Mouse (Mus musculus): ENCODE measurements around the gene Cpeb3.
"Not testable (repeated sequence)": the region's sequence is repeated elsewhere in the genome, so short reads cannot be mapped to it uniquely, and the experiment has no call there.

The Cpeb3 gene

DNA sequence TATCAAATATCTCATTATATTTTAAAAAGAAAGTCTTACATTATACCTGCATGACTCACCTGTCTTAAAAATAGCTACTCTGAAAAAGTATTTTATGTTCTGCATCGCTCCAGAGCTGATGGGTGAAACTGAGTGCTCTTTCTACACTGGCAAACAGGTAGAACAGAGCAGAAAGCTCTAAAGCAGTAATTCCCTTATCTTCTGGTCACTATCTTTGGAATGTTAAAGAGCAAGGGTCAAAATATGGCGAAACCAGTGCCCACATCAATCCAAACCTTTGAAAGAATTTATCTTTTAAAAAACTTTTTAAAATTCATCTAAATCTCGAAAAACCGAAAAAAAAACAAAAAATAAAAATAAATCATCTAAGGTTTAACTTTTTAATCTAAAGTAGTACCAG, 52.4 kb downstream of the Cpeb3 start:
- no peak for DNase-seq (ENCODE audit: low read depth, low spot score)

DNA sequence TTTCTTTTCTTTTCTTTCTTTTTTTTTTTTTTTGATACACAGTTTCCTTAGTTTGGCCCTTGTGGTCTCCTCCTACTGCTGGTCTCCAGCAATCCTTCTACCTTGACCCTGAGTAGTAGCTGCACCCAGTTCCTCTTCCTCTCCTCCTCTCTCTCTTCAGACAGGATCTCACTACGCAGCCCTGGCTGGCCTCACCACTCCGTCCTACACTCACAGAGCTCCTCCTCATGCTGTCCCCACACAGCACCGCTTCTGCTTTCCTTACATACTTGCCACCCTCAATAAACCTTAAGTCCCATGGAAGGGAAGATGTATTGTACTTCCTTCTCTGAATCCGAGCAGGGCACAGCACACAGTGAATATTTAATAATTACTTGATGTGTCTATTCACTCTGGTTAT, 61.3 kb downstream of the Cpeb3 start:
- no peak for DNase-seq (ENCODE audit: low read depth, low spot score)

DNA sequence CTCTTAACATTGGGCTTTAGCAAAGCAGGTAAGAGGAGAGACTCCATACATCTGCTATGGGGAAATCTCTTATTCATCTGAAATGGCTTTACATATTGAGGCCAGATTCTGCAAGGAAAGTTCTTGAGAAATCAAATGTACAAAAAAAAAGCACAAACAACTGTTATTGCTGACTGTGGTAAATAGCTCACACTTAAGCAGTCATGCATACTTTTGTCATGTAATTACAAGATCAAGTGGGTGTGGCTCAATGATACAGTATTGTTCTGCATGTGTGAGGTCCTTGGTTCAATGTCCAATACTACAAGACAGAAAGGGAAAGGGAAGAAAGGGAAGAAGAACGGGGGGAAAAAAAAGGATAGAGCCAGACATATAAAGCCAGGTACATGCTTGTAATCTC, 62.6 kb downstream of the Cpeb3 start:
- DNase-seq (ENCODE audit: low read depth, low spot score) = no peak

DNA sequence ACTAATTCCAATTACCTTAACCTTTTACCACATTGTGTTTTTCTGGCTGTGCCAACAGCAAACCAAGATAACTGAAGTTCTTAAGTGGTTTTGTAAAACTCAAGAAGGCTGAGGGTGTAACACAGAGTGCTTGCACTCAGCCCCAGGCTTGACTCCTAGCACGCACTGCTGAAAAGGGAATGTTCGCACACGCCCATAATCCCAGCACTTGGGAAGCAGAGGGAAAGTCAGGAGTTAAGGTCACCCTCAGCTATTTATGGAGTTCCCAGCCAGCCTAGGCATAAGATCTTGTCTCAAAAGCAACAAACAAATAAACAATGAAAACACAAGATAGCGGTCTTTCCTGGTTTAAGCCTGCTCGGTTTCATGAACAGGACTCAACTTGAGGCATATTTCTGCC, 63.0 kb downstream of the Cpeb3 start:
- DNase-seq (ENCODE audit: low read depth, low spot score) = no peak

DNA sequence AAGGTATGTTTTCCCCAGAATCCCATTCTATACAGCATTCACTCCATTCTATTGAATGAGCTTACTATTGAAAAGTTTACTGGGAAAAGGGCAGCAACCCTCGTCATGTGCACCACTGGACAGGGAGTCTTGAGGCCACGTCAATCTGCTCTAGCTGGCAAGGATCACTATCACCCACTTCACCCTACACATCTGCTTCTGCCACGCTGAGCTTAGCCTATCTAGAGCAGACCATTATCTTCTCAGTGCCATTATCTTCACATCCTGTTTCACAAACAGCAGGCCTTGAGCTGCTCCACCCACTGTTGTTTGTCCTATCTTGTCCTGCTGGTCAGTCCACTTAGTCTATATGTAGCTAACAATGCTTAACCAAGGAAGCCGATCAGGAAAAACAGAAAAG, 66.8 kb downstream of the Cpeb3 start:
- no peak for DNase-seq (ENCODE audit: low read depth, low spot score)

DNA sequence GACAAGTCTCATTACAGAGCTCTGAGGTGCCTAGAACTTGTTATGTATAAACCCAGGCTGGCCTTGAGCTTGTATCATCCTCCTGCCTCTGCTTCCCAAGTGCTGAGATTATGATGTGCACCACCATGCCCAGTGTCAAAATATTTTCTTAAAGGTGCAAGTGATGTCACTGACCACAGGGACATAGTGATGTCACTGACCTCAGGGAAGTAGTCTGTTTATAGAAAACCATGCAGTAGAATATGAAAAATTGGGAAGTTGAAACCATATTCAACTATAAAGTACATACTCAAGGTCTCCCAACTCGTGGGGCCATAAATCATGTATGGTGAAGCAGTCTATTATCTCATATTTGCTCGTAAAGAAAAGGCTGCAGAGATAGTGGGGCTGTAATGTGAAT, 71.3 kb downstream of the Cpeb3 start:
- DNase-seq (ENCODE audit: low read depth, low spot score) = no peak

DNA sequence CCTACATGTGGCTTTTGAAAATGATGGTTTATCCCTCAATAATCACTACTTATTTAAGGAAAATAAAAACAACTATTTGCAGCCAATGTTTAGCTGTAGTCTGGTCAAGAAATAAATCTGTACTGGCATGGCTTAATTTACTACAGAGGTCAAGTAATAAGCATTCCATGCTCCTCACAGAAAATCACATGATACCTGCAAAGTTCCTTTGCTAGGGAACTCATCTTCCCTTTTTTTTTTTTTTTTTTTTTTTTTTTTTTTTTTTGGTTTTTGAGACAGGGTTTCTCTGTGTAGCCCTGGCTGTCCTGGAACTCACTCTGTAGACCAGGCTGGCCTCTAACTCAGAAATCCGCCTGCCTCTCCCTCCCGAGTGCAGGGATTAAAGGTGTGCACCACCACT, 72.9 kb downstream of the Cpeb3 start:
- not testable (repeated sequence) for DNase-seq (ENCODE audit: low read depth, low spot score)

DNA sequence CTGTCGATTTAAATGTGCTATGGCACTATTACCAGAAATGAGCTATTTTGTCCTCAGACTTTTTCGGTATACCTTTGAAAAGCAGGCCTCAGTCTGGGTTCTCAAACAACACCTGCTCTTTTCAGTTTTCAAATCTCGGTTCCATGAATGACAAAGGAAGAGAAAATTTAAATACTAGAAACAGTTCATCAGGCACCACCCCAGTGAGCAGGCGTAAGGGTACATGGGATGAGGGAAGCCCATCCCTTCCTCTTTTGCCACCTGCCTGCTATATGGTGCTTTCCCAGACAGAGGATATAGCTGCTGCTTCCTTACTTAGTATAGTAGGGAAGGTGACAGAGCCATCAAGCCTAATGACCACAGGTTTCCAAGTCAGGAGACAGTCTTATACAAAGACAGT, 74.7 kb downstream of the Cpeb3 start:
- DNase-seq (ENCODE audit: low read depth, low spot score) = no peak

DNA sequence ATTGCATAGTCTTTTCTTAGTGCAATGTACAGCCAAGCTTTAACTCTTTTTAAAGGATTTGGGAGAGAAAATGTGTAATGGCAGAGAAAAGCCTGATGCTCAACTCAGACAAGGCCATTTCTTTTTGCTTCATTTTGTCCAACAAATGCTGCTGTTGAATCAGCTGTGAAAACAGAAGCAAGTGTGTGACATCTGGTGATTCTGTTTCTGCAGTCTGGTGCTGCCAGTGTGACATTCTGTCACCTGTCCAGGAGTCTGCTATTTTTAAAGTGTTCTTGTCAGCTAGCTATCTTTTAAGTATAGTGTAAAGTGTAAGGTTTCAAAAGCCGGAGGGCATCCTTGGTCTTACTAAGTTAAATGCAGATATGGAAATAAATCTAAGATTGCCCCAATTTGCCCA, 76.7 kb downstream of the Cpeb3 start:
- DNase-seq (ENCODE audit: low read depth, low spot score) = no peak

DNA sequence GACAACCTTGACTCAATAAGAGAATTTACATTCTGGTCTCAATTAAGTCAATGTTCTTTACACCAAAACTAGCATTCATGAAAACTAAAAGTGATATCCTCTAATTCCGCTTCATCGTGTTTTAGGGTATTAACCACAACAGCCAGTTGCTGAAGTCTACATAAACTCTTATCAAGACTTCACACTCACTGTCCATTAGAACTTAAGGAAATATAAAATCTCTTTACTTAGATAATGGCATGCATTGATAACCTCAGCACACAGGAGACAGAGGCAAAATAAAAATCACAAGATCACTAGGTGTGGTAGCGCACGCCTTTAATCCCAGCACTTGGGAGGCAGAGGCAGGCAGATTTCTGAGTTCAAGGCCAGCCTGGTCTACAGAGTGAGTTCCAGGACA, 79.9 kb downstream of the Cpeb3 start:
- DNase-seq (ENCODE audit: low read depth, low spot score) = no peak

DNA sequence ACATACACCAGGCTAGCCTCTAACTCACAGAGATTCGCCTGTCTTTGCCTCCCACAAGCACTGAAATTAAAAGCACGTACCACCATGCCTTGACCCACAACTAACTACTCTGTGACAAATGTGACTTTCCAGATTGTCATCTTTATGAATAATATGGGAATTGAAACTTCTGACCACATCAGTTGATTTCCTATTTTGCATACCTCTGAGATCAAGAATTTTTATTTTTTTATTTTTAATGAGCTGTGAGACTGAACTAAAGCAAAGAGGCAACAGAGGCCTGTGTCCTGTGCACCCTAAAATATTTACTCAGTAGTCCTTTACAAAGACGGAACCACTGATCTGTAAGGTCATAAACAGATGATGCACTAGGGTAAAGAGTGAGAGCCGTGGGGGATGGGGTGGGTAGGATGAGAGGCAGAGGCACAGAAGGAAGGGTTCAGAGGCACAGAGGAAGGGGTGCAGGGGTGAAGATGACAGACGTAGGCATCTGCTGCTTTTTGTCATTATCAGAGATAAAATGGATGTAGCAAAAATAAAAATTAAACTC, 81.3 kb downstream of the Cpeb3 start:
- DNase-seq (ENCODE audit: low read depth, low spot score) = no peak

DNA sequence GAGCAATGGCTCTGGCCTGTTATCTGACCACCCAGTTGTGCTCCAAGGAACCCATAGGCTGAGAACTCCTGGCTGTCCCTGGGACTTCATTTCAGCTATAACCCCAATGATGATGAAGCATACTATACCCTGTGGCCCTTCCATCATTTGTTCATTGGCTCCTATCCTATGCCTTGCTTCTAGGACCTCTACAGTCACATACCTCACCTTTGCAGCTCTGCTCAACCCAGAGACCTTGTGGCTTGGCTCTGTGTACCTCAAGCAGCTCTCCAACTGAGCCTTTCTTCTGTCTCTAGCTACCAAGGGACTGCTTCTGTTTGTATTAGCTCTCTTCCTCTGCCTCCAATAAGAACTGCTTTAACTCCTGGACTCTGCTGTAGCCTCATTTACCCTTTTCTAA, 83.4 kb downstream of the Cpeb3 start:
- no peak for DNase-seq (ENCODE audit: low read depth, low spot score)

DNA sequence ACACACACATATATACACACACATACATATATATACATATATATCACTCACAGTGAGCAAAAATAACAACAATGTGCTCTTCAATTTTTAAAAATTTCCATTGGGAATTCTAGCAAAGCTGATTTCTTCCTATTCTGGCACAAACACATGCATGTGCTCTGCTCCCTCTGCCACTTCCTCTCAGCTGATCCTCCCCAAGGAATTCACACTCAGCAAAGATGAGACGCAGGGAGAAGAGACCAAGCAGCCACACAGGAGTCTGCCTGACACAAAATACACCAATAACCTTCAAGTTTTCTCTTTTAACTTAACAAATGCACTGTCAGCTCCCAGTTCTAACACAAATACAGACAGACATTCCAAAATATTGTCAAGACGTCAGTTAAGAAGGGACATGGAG, 89.1 kb downstream of the Cpeb3 start:
- no peak for DNase-seq (ENCODE audit: low read depth, low spot score)

DNA sequence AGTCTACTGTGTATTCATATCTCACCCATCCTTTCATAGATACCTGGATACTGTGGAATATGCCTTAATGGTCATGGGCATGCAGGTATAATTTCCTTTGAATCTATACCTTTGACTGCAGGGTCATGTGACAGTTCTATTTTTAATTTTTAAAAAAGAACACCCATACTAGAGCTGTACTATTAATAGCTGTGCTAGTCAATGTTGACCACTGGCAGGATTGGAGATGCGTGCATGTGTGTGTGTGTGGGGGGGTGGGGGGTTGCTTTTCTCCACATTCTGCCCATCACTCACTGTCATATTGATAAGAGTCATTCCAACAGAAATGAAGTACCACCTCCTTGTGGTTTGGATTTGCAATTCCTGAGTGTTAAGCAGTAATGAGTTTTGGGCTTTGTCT, 92.6 kb downstream of the Cpeb3 start:
- DNase-seq (ENCODE audit: low read depth, low spot score) = no peak

DNA sequence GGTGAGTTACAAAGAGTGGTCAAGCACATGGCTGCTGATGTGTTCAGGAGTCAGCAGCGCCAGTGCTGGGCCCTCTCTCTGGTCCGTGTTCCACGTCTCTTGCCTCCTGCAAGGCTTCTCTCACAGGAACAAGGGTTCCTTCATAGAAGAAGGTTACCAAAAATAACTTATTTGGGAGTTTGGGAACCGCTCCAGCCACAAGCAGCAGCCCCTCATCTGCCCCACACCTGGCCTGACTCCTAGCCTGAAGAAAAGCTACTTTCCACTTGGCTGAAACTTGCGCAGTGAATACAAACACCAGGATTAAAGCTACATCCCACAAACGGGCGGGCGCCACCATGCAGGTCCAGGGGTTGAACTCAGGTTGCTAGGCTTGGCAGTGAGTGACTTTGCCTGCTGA, 93.0 kb downstream of the Cpeb3 start:
- DNase-seq (ENCODE audit: low read depth, low spot score) = no peak

DNA sequence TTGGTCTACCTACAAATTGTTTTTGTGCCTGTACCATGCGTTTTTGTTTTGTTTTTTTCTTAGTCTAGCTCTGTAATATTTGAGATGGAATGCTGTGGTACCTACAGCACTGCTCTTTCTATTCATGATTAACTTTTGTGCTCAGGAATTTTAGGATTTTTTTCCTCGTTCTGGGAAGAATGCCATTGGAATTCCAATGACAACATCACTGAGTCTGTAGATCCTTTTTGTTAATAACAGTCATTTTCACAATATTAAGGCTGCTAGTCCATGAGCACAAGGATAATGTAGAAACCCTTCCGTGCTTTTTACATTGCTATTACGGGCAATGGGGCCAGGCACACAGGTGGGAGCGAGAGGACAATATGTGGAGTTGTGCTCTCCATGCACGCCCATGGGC, 96.6 kb downstream of the Cpeb3 start:
- no peak for DNase-seq (ENCODE audit: low read depth, low spot score)

DNA sequence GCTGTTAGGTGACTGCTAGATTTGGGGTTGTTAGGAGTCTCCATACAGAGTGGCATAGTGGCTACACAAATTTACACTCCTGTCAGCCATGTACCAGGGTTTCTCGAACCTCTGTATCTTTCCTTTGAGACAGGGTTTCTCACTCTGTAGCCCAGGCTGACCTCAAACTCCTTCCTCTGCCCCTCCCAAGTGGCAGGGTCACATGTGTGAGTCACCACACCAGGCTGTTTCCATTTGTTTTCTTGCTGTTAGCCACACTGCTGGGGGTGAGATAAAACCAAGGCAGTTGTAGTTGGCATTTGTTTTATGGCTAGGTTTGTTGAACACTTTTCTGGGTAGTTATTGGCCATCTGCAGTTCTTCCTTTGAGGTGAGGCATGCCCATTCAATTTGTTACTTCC, 97.9 kb downstream of the Cpeb3 start:
- no peak for DNase-seq (ENCODE audit: low read depth, low spot score)

DNA sequence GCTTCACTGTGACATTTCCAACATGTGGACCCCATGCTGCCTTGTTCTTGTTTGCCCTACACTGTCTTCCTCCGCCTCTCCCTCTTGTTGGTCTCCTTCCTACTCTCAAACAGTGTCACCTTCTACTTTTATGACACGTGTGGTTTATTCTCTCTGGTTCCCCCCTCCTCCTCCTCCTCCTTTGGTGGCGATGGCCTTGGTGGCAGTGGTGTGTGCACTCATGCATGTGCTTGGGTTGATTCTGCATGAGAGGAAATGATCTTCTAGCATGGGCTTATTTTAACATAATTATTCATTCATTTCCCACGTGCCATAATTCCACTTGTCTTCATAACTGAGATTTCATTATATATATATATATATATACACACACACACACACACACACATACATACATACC, 98.5 kb downstream of the Cpeb3 start:
- DNase-seq (ENCODE audit: low read depth, low spot score) = no peak

DNA sequence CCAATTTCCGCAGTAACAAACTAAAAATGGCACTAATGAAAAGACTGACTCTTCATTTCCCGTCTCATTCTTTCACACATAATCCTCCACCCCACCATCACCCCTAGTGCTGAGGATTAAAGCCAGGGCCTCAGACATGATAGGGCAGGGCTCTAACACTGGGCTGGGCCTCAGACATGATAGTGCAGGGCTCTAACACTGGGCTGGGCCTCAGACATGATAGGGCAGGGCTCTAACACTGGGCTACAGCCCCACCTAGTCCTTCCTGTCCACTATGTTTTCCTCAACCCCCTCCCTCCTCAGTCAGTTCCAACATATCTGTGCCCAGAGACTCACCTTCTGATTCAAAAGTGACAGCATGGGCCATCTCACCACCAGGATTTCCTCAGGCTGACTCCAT, 107.7 kb downstream of the Cpeb3 start:
- DNase-seq (ENCODE audit: low read depth, low spot score) = no peak

DNA sequence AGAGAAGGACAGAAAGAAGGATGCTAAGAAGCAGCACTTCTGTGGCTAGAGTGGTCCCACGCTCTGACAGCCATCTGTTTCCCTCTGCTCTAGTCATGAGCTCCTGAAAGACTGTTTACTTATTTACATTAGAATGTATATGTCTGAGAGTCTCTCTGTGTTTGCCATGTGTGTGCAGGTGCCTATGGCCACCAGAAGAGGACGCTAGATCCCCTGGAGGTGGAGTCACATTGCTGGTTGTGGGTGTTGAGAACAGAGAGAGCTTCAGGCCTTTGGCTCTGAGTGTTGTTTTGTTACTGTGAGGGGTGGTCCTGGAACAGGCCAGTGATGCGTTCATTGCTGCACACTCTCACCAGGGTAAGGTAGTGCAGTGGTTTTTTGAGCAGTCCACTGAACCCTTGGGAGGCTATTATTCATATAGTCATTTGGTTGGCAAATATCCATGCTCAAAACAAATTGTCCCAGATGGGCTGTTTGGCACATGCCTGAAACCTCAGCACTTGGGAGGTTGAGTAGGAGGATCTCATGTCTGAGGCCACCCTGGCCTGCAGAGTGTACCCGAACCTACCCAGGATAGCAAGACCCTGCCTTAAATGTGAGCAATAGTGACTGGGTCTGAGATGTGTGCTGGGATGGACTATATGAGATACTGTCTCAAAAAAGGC, 112.6 kb downstream of the Cpeb3 start:
- DNase-seq (ENCODE audit: low read depth, low spot score) = no peak

DNA sequence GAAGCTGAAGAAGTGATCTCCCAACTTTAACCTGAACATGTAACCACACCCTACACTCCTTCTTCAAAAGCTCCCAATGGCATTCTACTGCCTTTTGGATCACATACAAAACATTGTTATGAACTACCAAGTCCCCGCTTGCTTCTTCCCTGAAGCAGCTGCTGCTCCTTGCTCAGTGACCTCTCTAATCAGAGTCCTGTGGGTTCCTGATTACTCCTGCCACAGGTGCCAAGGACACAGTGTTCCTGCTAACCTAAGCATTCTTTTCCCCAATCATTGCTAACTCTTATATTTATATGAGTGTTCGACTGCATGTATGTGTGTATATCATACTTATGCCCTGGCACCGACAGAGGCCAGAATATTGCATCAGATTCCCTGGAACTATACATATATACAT, 115.2 kb downstream of the Cpeb3 start:
- DNase-seq (ENCODE audit: low read depth, low spot score) = no peak

DNA sequence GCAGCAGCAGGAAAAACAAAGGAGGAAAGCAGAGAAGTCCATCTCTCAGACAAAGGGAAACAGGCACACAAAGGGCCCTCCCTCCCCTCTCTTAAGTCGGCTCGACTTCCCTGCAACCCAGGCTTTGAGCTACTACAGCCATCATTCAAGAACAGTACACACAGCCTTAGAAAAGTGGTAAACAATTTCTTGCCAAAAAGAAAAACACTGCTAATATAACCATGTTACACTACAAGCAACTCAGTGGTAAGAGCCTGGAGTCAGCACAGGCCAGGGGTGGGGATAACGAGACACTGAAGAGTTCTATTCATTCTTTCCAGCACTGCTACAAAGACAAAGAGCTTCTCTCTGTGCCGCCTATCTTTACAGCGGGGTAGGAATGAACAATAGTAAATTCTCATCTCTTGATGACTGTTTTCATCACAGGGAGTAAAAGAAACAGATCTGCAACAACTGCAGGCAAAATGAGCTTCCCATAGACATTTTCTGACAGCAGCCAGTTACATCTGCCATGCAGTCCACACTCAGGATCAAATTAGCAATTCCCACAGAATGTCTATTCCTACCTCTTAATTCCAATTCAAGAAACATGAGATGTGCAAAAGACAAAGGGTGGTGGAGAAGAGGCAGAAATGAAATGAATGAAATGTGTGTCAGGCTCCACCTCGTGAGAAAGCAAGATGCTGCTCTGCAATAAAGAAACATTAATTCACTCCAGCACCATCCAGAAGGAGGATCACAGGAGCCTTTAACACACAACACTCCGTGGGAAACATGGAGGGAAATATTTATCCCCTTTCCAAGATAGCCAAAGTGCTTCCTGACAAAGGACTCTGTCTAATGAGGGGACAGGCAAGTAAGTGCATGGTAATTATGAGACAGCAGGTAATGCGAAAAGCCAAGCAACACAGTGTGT, 118.0 kb downstream of the Cpeb3 start:
- no peak for DNase-seq (ENCODE audit: low read depth, low spot score)
